Mouse (Mus musculus): ENCODE data around the gene Dnajb11. TPM values are rescaled to one million over a fixed set of nuclear protein-coding genes. Genes with fewer than 3 reads are reported as not detected.

The Dnajb11 gene
- 10 to 100 TPM; 71.1 to 71.7 TPM for total RNA-seq (2021)

GRCm38 (mm10) chr16:22857431-22858113 lies at the start of gene Dnajb11, which contains the start of gene Tbccd1:
TSS of gene Dnajb11 (plus strand) at chr16:22857845.
TSS of gene Tbccd1 (minus strand) at chr16:22857669.
- DNase-seq (ENCODE audit: extremely low spot score in 1 of 2, low spot score in 1 of 2), result peak; percentile 95 to 96

DNA sequence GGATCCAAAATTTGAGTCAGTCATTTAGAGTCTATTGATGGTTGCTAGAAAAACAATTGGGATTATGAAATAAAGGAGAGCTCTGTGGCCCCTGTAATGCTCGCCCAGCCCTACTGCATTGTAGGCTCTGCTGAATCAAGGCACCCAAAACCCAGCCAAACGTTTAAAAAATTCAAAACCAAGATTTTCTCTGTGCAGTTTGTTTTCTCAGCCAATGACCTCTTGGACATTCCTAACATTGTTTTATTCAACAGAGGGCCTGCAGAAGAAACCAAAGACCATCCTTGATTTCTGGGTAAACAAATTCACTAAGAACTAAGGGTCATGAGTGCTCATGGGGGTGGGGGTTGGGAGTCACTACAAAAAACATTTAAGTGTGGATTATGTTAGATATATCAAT lies 46.2 kb upstream of the Dnajb11 start, which contains the start of gene Crygs:
TSS of gene Crygs (minus strand) at position 101 of the 400 bp plus-strand sequence.
- DNase-seq (ENCODE audit: extremely low spot score in 1 of 2, low spot score in 1 of 2), result no peak

GRCm38 (mm10) chr16:22820731-22821130 lies 36.9 kb upstream of the Dnajb11 start:
- DNase-seq (ENCODE audit: extremely low spot score in 1 of 2, low spot score in 1 of 2), result no peak

DNA sequence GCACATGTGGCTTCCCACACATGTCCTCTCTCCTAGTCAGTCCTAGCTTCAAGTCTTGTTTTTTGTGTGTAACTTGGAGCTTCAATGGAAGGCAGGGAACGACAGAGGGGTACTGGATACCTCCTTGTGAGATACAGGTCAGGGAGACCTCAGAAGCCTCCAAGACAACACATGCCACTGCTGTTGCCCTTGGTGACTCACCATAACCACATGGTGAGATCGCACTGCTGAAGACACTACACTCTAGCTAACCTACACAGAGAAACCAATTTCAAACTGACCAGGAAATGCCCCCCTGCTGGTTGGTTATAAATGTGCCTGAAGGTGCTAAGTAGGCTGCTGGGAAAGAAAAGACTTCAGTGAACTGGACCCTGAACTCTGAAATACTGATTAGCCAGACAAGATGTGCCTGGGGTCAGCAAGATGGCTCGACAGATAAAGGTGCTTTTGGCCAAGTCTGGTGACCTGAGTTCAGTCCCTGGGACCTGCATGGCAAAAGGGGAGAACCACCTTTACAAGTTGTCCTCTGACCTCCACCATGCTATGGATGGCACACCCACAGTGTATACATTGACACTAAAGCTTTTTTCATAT lies 24.6 kb upstream of the Dnajb11 start:
- DNase-seq (ENCODE audit: extremely low spot score in 1 of 2, low spot score in 1 of 2), result no peak

DNA sequence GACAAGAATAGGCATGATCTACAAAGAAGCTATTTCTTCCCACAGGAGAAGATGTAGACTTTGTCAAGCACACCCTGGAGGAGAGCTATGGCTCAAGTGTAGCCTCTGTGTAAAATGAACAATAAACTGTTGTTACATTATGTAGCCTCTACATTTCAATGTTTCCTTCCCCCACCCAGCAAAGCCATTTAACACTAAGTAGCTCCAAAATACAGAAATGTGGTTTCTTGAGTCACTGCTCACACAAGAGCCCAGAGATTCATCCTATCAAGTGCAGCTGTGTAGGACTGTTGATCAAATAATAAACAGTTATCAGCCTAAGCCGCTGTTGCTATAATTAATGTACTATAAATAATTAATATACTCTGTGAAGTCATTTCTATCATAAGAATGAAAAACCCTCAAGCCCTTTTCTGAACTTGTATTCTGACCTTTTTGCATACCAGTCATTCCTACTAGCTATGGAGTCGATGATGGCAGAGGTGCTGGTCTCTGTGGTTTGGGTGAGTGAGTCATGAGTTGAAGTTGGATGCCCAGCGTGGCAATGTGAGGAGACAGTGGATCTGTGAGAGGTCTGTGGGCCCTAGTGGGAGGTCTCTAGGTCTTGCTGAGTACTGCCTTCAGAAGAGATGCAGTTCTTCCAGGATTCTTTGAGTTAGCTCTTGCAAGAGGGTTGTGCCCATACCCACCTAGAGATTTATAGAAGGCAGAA lies 18.3 kb upstream of the Dnajb11 start:
- DNase-seq (ENCODE audit: extremely low spot score in 1 of 2, low spot score in 1 of 2), result no peak

GRCm38 (mm10) chr16:22842871-22843270 lies 14.8 kb upstream of the Dnajb11 start:
- DNase-seq (ENCODE audit: extremely low spot score in 1 of 2, low spot score in 1 of 2), result no peak

DNA sequence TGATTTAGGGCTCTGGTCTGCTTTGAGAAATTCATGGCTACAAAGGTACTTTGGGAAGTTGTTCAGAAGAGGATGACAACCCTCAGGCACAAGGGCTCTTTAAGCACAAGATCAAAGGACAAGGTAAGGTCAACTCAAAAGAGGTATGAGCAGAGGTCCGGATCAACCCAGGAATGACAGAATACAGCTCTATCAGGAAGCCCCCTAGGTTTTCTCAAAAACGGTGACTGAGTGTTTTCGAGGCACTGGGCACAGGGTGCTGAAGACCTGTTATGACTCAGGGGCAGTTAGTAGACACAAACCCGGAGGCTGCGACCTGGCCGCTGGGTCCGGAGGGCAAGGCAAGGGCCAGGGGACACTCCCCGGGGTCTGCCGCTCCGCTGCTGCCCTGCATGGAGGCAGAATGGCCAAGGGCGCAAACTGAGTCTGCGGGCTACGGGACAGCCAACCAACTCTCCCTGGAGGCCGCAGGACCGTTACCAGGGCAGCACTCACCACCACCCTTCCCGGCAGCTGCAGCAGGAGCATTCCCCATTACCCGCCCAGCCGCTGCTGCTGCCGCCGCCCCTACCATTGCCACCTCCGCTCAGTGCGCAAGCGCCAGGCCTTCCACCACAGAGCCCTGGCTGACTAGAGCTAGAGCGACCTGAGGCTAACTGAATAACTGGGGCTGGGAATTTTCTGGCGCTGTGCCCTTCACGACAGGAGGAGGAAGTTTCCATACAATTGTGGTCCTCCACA lies 13.4 kb upstream of the Dnajb11 start:
- DNase-seq (ENCODE audit: extremely low spot score in 1 of 2, low spot score in 1 of 2), result peak; percentile 50 to 70

GRCm38 (mm10) chr16:22844834-22845233 lies 12.8 kb upstream of the Dnajb11 start:
- DNase-seq (ENCODE audit: extremely low spot score in 1 of 2, low spot score in 1 of 2), result no peak

GRCm38 (mm10) chr16:22845481-22845880 lies 12.2 kb upstream of the Dnajb11 start:
- DNase-seq (ENCODE audit: extremely low spot score in 1 of 2, low spot score in 1 of 2), result no peak

DNA sequence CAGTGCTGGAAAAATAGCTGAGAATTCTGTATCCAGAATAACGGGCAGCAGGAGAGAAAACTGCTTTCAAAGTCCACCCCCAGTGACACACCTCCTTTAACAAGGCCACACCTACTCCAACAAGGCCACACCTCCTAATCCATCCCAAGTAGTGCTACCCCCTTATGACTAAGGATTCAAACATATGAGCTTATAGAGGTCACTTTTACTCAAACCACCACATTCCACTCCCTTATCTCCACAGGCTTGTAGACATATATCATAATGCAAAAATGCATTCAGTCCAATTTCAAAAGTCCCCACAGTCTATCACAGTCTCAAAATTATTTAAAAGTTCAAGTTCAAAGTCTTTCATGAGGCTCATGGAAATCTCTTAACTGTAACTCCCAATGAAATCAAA lies 10.0 kb upstream of the Dnajb11 start:
- no peak for DNase-seq (ENCODE audit: extremely low spot score in 1 of 2, low spot score in 1 of 2)

DNA sequence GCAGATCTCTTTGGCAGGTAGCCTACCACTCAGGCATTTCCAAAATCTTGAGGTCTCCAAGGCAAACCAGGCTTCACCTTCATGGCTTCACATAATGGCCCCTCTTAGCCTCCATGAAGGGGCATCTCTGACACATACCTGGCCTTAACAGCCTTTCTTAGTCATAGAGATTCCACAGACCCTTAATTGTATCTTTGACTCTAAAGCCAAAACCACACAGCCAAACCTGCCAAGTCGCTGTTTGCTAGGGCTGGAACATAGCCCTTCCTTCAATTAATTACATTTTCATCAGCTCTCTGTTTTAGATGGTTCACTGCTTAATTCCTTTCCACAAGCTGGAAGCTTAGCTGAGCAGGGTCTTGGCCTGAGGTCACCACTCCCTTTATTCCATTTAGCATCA lies 9.3 kb upstream of the Dnajb11 start:
- DNase-seq (ENCODE audit: extremely low spot score in 1 of 2, low spot score in 1 of 2), result no peak

- no peak for DNase-seq (ENCODE audit: extremely low spot score in 1 of 2, low spot score in 1 of 2)
Measured at GRCm38 (mm10) chr16:22852709-22853108, 4.9 kb upstream of the Dnajb11 start.

DNA sequence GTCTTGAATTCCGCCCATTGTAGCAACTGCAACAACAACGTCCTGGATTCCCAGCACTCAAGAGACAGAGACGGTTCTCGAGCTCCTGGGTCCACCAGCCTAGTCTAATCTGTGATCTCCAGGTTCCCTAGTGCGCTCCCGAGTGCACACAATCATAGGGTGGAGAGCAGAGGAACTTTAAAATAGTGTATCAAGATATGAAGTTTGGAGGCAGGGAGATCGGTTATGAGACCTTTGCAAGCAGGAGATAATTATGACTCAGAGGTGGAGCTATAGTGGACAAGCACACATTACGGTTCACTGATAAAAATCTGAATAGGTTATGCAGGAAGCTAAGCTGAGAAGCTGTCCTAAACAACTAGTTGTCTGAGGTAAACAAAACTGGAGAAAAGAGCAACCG lies 872 bp upstream of the Dnajb11 start:
- no peak for DNase-seq (ENCODE audit: extremely low spot score in 1 of 2, low spot score in 1 of 2)

DNA sequence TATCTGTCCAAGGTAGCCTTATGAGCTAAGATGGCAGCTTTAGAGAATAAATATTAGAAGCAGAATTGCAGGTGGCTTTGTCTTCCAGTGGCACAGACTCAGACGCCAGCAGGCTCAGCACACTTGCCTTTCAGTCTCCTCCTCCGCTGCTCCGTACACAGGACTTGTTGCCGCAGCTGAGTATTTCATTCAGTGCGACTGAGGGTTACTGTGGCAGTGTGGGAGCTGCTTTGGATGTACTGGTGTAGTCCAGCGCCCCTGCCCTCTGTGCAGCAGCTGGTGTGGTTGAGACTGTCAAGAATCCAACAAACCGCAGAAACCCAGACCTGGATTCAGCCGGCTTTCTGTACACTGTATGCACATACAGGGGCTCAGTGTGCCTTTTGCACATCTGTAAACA lies 14.8 kb downstream of the Dnajb11 start:
- DNase-seq (ENCODE audit: extremely low spot score in 1 of 2, low spot score in 1 of 2), result no peak

DNA sequence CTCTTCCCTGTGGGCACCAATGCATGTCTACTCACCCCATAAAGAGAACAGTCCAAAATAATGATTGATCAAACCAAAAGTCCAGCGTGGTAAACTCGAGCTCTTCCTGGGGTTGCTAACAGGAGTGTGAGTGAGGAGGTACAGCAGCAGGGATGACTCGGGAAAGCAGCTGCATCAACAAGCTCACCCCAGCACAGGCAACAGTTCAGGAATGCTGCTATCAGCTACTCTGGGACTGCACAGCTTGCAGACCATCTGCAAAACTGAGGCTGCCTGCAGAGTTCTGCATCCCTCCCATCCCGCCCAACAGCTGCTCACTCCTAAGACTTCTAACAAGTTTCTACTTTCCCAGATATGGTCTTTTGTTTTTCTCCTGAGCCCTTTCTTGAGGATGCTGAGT lies 15.7 kb downstream of the Dnajb11 start:
- DNase-seq (ENCODE audit: extremely low spot score in 1 of 2, low spot score in 1 of 2), result no peak

GRCm38 (mm10) chr16:22876218-22877043 lies 18.8 kb downstream of the Dnajb11 start:
- peak in 1 of 2 experiments; percentile 72 for DNase-seq (ENCODE audit: extremely low spot score in 1 of 2, low spot score in 1 of 2)

DNA sequence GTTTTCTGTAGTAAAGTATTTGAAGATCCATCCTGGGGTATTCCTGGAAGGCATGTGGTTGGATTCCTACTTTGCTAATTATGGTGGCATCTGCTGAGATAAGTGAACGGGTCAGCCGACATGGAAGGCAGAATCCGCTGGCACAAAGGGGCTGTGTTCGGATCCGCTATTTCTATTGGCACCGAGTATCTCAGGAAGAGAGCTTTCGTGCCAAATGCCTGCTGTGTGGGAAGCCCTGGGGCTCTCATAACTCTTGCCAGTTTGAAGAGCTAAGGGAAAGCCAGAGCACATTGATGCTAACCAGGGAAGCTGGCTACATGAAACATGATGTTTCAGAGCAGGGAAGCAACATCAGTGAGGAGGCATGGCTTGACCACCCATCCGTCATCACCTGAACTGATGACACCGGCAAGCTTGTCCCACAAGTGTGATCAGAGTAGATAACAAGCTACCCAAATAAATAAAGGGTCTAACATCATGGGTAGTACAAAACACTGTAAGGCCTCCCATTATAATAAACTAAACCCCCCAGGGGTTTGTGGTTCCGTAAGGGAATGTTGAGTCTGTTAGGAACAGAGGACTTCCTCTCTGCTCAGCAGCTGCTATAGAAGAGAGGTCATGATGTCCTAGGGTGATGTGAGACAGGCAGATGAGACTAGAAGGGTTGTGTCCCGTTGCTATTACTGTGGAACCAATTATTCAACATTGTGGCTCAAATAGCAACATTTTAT lies 20.2 kb downstream of the Dnajb11 start:
- DNase-seq (ENCODE audit: extremely low spot score in 1 of 2, low spot score in 1 of 2), result no peak

DNA sequence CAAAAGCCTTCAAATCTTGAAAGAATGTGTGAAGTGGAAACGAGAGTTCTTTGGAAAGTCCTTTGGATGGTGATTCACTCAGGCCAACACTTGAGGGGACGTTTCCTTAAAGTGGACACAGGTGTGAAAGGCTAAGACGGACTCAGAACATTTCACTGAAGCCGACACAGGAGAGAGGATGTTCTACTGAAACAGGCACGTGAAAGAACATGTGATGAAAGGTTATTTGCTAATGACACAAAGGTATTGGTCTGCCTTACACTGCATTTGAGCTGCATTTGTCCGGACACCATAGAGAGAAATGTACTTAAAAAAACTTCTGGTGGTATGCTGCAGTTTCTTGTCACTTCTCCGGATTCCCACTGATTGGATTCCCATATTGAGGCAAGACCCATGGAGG lies 21.1 kb downstream of the Dnajb11 start:
- DNase-seq (ENCODE audit: extremely low spot score in 1 of 2, low spot score in 1 of 2), result no peak

GRCm38 (mm10) chr16:22879945-22880595 lies 22.4 kb downstream of the Dnajb11 start:
- no peak for DNase-seq (ENCODE audit: extremely low spot score in 1 of 2, low spot score in 1 of 2)

Measured in layer of hippocampus, postnatal 25 days (tissue).